Mouse (Mus musculus): Measurements from ENCODE around the gene Upf2. TPM values are rescaled to one million over a fixed set of nuclear protein-coding genes. Genes with fewer than 3 reads are reported as not detected.

The Upf2 gene
- 11.3 and 11.6 TPM in 2 replicates for polyA plus RNA-seq (2012; rRNA removed)

GRCm38 (mm10) chr2:5950766-5951595 lies at the start of gene Upf2:
Gene Upf2, plus strand, starts transcription at chr2:5951469.

GRCm38 (mm10) chr2:5942416-5943032 lies 8.7 kb upstream of the Upf2 start, which contains the start of gene Dhtkd1:
Gene Dhtkd1, minus strand, starts transcription at chr2:5942792.

Other genes starting within 250 kb of the Upf2 start
- gene Camk1d, start 237.0 kb upstream of the Upf2 start, polyA plus RNA-seq (2012; rRNA removed), result 12.8 and 13.0 TPM in 2 replicates
- 12.2 and 15.6 TPM in 2 replicates for gene Nudt5, start 106.5 kb upstream of the Upf2 start, polyA plus RNA-seq (2012; rRNA removed)
- 136 and 145 TPM in 2 replicates for gene Cdc123, start 106.3 kb upstream of the Upf2 start, polyA plus RNA-seq (2012; rRNA removed)
- 7.3 and 8.6 TPM in 2 replicates for gene Gm13199, start 88.5 kb upstream of the Upf2 start, polyA plus RNA-seq (2012; rRNA removed)
- 186 and 194 TPM in 2 replicates for gene Sec61a2, start 56.0 kb upstream of the Upf2 start, polyA plus RNA-seq (2012; rRNA removed)
- gene Dhtkd1, start 8.7 kb upstream of the Upf2 start, polyA plus RNA-seq (2012; rRNA removed), result 14.7 and 16.9 TPM in 2 replicates
- 2.9 and 3.3 TPM in 2 replicates for gene Proser2, start 178.7 kb downstream of the Upf2 start, polyA plus RNA-seq (2012; rRNA removed)

Measured in central nervous system, embryonic 18 days (tissue).